Mouse (Mus musculus) lung, postnatal 0 days (tissue): ENCODE results near the gene Asphd1.
"Not testable (repeated sequence)": the region's sequence is repeated elsewhere in the genome, so short reads cannot be mapped to it uniquely, and the experiment has no call there.

ENCODE experiments used
- CTCF ChIP-seq: IDR thresholded peaks from 2 replicates; pipeline ENCODE4 v1.5.1; 2016; ENCODE audit warnings: antibody characterized with exemption, mild to moderate bottlenecking
- EP300 ChIP-seq: IDR thresholded peaks from 2 replicates; pipeline ENCODE4 v1.6.1; 2016; ENCODE audit warnings: antibody characterized with exemption, mild to moderate bottlenecking, control low read depth

DNA sequence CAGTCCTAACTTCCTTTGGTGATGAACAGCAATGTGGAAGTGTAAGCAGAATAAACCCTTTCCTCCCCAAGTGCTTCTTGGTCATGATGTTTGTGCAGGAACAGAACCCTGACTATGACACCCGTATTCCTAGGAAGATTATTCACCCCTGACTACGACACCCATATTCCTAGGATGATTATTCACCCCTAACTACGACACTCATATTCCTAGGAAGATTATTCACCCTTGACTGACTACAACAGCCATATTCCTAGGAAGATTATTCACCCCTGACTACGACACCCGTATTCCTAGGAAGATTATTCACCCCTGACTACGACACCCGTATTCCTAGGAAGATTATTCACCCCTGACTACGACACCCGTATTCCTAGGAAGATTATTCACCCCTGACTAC lies 49.6 kb downstream of the Asphd1 start:
- not testable (repeated sequence) for TF ChIP-seq CTCF, EP300
